Mouse (Mus musculus): ENCODE measurements around the gene Nme2. TPM values are rescaled to one million over a fixed set of nuclear protein-coding genes. Genes with fewer than 3 reads are reported as not detected.

Nme2 gene
- polyA plus RNA-seq, 1 experiment from 2014 or later, result 63.8 TPM

- Histone ChIP-seq H3K27ac (no peak overlapping the region), H3K27me3 (no peaks in the 10 kb centered on the region), H3K9ac (replicated peaks) (no peak overlapping the region), H3K4me3 (replicated peaks) (no peak overlapping the region), H3K9me3 (no peaks in the 10 kb centered on the region), H3K4me2 (replicated peaks) (no peak overlapping the region), H3K4me1 (replicated peaks) (no peaks in the 10 kb centered on the region), H3K36me3 (peaks cover 64% of the 10 kb centered on the region)
- no peak for ATAC-seq
- WGBS, result 92% methylated on average over 3 of the region's 3 CpGs
These were observed 44.5 kb downstream of the Nme2 start for GRCm38 (mm10) chr11:93911603-93912002.

- H3K4me2 ChIP-seq (replicated peaks), result no peak overlapping the region
- no peaks in the 10 kb centered on the region for H3K27me3 ChIP-seq
- no peak overlapping the region for H3K4me3 ChIP-seq (replicated peaks)
- ATAC-seq, result no peak
- H3K9me3 ChIP-seq, result no peaks in the 10 kb centered on the region
- no peak overlapping the region for H3K9ac ChIP-seq (replicated peaks)
- WGBS, result 94% methylated on average over 9 of the region's 9 CpGs
- no peaks in the 10 kb centered on the region for H3K4me1 ChIP-seq (replicated peaks)
- no peak overlapping the region for H3K27ac ChIP-seq
- peaks cover 59% of the 10 kb centered on the region for H3K36me3 ChIP-seq
These were observed 47.2 kb downstream of the Nme2 start for GRCm38 (mm10) chr11:93908829-93909228.

GRCm38 (mm10) chr11:93907839-93908238 is 48.2 kb downstream of the Nme2 start:
- ATAC-seq, result no peak
- H3K27ac ChIP-seq, result no peak overlapping the region
- H3K4me3 ChIP-seq (replicated peaks), result no peak overlapping the region
- 88% methylated on average over 3 of the region's 3 CpGs for WGBS
- H3K9ac ChIP-seq (replicated peaks), result no peak overlapping the region
- H3K4me2 ChIP-seq (replicated peaks), result no peak overlapping the region
- H3K27me3 ChIP-seq, result no peaks in the 10 kb centered on the region
- peaks cover 53% of the 10 kb centered on the region for H3K36me3 ChIP-seq
- H3K4me1 ChIP-seq (replicated peaks), result no peaks in the 10 kb centered on the region
- H3K9me3 ChIP-seq, result no peaks in the 10 kb centered on the region

GRCm38 (mm10) chr11:93906834-93907233 is 49.2 kb downstream of the Nme2 start:
- Histone ChIP-seq H3K4me1 (replicated peaks) (no peaks in the 10 kb centered on the region), H3K27me3 (no peaks in the 10 kb centered on the region), H3K27ac (no peak overlapping the region), H3K36me3 (peaks cover 51% of the 10 kb centered on the region), H3K9me3 (no peaks in the 10 kb centered on the region), H3K4me2 (replicated peaks) (no peak overlapping the region), H3K4me3 (replicated peaks) (no peak overlapping the region), H3K9ac (replicated peaks) (no peak overlapping the region)
- no peak for ATAC-seq
- WGBS, result 92% methylated on average over 4 of the region's 4 CpGs

Other genes with a start within 250 kb of the Nme2 start
- 31.3 and 31.7 TPM in 2 replicates for gene Utp18, start 70.5 kb downstream of the Nme2 start, polyA plus RNA-seq (2015; fragmentation: Nextera tagmentation; extraction: Ambion mirVana)
- 43.4 and 44.4 TPM in 2 replicates for gene Mbtd1, start 70.4 kb downstream of the Nme2 start, polyA plus RNA-seq (2015; fragmentation: Nextera tagmentation; extraction: Ambion mirVana)
- 331 and 360 TPM in 2 replicates for gene Gm20390, start 12.0 kb upstream of the Nme2 start, polyA plus RNA-seq (2015; fragmentation: Nextera tagmentation; extraction: Ambion mirVana)
- gene Nme1, start 12.3 kb upstream of the Nme2 start, polyA plus RNA-seq (2015; fragmentation: Nextera tagmentation; extraction: Ambion mirVana), result 383 and 407 TPM in 2 replicates
- 108 and 109 TPM in 2 replicates for gene Spag9, start 39.8 kb upstream of the Nme2 start, polyA plus RNA-seq (2015; fragmentation: Nextera tagmentation; extraction: Ambion mirVana)